Mouse (Mus musculus): ENCODE results near the gene Med22. TPM values are rescaled to one million over a fixed set of nuclear protein-coding genes. Genes with fewer than 3 reads are reported as not detected.
A peak's percentile ranks its signal among the peaks of the same experiment; 100 is the strongest.
"Not testable (repeated sequence)": the region's sequence is repeated elsewhere in the genome, so short reads cannot be mapped to it uniquely, and the experiment has no call there.

Med22 gene
- polyA plus RNA-seq, 1 experiment from 2014 or later, result 28.4 TPM

GRCm38 (mm10) chr2:26901834-26902400 is 8.6 kb downstream of the Med22 start:
- ATAC-seq (replicated peaks; ENCODE audit: low FRiP score, low TSS enrichment, low read depth), result no peak
- no peaks in the 10 kb centered on the region for H3K27me3 ChIP-seq (replicated peaks; ENCODE audit: control insufficient read depth, insufficient read depth, low read length)

GRCm38 (mm10) chr2:26900731-26901130 is 9.7 kb downstream of the Med22 start:
- H3K4me1 ChIP-seq (replicated peaks; ENCODE audit: control insufficient read depth, insufficient read depth, low read length), result peaks cover 21% of the 10 kb centered on the region
- DNase-seq (ENCODE audit: low spot score), result no peak
- WGBS, result 70% methylated on average over 1 of the region's 1 CpGs
- no peak overlapping the region for H3K9ac ChIP-seq (ENCODE audit: low read length)
- H3K36me3 ChIP-seq (ENCODE audit: control insufficient read depth, insufficient read depth, low read length), result peaks cover 58% of the 10 kb centered on the region
- no peak for ATAC-seq (replicated peaks; ENCODE audit: low FRiP score, low TSS enrichment, low read depth)
- no peaks in the 10 kb centered on the region for H3K9me3 ChIP-seq (ENCODE audit: control insufficient read depth, low read length)
- H3K4me2 ChIP-seq (ENCODE audit: low read length), result no peak overlapping the region
- H3K27me3 ChIP-seq (replicated peaks; ENCODE audit: control insufficient read depth, insufficient read depth, low read length), result no peaks in the 10 kb centered on the region
- no peak overlapping the region for H3K4me3 ChIP-seq (ENCODE audit: low read depth, low read length)
- no peak overlapping the region for H3K27ac ChIP-seq (ENCODE audit: low read depth)

More at GRCm38 (mm10) chr2:26901834-26902400, 8.6 kb downstream of the Med22 start:
- peaks cover 58% of the 10 kb centered on the region for H3K36me3 ChIP-seq (ENCODE audit: control insufficient read depth, insufficient read depth, low read length)
- H3K27ac ChIP-seq (ENCODE audit: low read depth), result peak overlapping the region; percentile 85; the same call in 1 of the 2 replicates
- DNase-seq (ENCODE audit: low spot score), result no peak
- no peaks in the 10 kb centered on the region for H3K9me3 ChIP-seq (ENCODE audit: control insufficient read depth, low read length)
- 11% methylated on average over 7 of the region's 7 CpGs for WGBS
- peak overlapping the region; percentile 82 for H3K4me2 ChIP-seq (ENCODE audit: low read length)
- peak overlapping the region; percentile 75 for H3K9ac ChIP-seq (ENCODE audit: low read length)
- peak overlapping the region; percentile 93 for H3K4me3 ChIP-seq (ENCODE audit: low read depth, low read length)
- peaks cover 21% of the 10 kb centered on the region for H3K4me1 ChIP-seq (replicated peaks; ENCODE audit: control insufficient read depth, insufficient read depth, low read length)

GRCm38 (mm10) chr2:26895898-26896297 is 14.6 kb downstream of the Med22 start:
- no peak overlapping the region for H3K27ac ChIP-seq (ENCODE audit: low read depth)
- H3K27me3 ChIP-seq (replicated peaks; ENCODE audit: control insufficient read depth, insufficient read depth, low read length), result no peaks in the 10 kb centered on the region
- H3K9me3 ChIP-seq (ENCODE audit: control insufficient read depth, low read length), result no peaks in the 10 kb centered on the region
- peaks cover 89% of the 10 kb centered on the region for H3K36me3 ChIP-seq (ENCODE audit: control insufficient read depth, insufficient read depth, low read length)
- DNase-seq (ENCODE audit: low spot score) (no peak), ATAC-seq (replicated peaks; ENCODE audit: low FRiP score, low TSS enrichment, low read depth) (no peak)
- 87% methylated on average over 4 of the region's 4 CpGs for whole genome bisulfite sequencing
- no peak overlapping the region for H3K4me2 ChIP-seq (ENCODE audit: low read length)
- no peak overlapping the region for H3K4me3 ChIP-seq (ENCODE audit: low read depth, low read length)
- H3K9ac ChIP-seq (ENCODE audit: low read length), result no peak overlapping the region
- H3K4me1 ChIP-seq (replicated peaks; ENCODE audit: control insufficient read depth, insufficient read depth, low read length), result 0 out of 2 replicates have a peak, but pooled peaks cover under 1% of the 10 kb centered on the region

DNA sequence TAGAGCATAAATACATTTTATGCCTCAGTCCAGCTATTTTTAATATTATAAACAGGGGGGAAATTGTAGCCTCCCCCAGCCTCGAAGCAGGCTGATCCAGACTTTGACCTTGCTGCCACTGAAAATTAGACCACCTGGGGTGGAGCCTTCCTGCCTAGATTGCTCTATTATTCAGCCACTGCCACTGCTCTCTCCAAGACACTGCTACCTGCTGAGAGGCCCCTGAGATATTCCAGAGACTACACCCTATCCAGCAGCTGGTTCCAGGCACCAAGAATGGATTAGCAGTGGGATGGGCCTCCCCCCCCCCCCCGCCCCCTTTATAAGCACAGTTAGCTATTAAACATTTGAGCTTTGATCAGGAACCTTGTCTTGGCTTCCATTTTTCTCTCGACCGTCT is 24.3 kb downstream of the Med22 start:
- H3K27ac ChIP-seq (ENCODE audit: low read depth); H3K4me1 ChIP-seq (replicated peaks; ENCODE audit: control insufficient read depth, insufficient read depth, low read length); H3K9me3 ChIP-seq (ENCODE audit: control insufficient read depth, low read length); H3K4me2 ChIP-seq (ENCODE audit: low read length); DNase-seq (ENCODE audit: low spot score); ATAC-seq (replicated peaks; ENCODE audit: low FRiP score, low TSS enrichment, low read depth); H3K9ac ChIP-seq (ENCODE audit: low read length); H3K27me3 ChIP-seq (replicated peaks; ENCODE audit: control insufficient read depth, insufficient read depth, low read length); H3K4me3 ChIP-seq (ENCODE audit: low read depth, low read length): not testable (repeated sequence)
- 70% methylated on average over 4 of the region's 4 CpGs for WGBS
- H3K36me3 ChIP-seq (ENCODE audit: control insufficient read depth, insufficient read depth, low read length), result peaks cover 24% of the 10 kb centered on the region

DNA sequence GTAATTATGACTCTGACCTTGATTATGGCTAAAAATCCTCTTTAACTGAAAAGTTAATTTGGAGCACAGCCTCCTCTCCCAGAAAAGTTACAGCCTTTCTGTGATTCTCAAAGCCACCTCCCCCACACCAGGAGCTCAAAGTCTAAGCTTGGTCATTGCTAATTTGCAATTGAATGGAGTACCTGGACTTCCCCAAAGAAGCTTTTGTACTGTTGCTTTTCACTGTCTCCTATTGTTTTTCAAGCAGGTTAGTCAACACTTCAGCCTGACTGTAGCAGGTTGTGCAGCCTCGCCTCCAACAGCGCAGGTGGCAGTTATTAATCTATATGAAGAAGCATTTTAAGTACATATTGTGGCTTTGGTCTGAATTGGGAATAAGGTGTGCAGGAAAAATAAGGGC is 24.9 kb downstream of the Med22 start:
- not testable (repeated sequence) for ATAC-seq (replicated peaks; ENCODE audit: low FRiP score, low TSS enrichment, low read depth); H3K9me3 ChIP-seq (ENCODE audit: control insufficient read depth, low read length); H3K4me1 ChIP-seq (replicated peaks; ENCODE audit: control insufficient read depth, insufficient read depth, low read length)

DNA sequence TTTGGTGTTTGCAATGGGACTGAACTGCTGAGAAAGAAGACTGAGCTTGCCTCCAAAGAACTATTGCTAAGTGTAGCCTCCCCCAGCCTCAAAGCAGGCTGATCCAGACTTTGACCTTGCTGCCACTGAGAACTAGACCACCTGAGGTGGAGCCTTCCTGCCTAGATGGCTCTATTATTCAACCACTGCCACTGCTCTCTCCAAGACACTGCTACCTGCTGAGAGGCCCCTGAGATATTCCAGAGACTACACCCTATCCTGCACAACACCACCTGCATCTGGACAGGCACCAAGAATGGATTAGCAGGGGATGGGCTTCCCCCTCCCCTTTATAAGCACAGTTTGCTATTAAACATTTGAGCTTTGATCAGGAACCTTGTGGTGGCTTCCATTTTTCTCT is 31.9 kb downstream of the Med22 start:
- H3K4me1 ChIP-seq (replicated peaks; ENCODE audit: control insufficient read depth, insufficient read depth, low read length), result no peaks in the 10 kb centered on the region
- ATAC-seq (replicated peaks; ENCODE audit: low FRiP score, low TSS enrichment, low read depth), result no peak
- no peaks in the 10 kb centered on the region for H3K27me3 ChIP-seq (replicated peaks; ENCODE audit: control insufficient read depth, insufficient read depth, low read length)
- H3K27ac ChIP-seq (ENCODE audit: low read depth), result no peak overlapping the region
- DNase-seq (ENCODE audit: low spot score), result no peak
- H3K9me3 ChIP-seq (ENCODE audit: control insufficient read depth, low read length), result no peaks in the 10 kb centered on the region
- H3K9ac ChIP-seq (ENCODE audit: low read length), result no peak overlapping the region
- no peak overlapping the region for H3K4me3 ChIP-seq (ENCODE audit: low read depth, low read length)
- H3K4me2 ChIP-seq (ENCODE audit: low read length), result no peak overlapping the region
- no peaks in the 10 kb centered on the region for H3K36me3 ChIP-seq (ENCODE audit: control insufficient read depth, insufficient read depth, low read length)

More for the DNA sequence above, 24.9 kb downstream of the Med22 start:
- DNase-seq (ENCODE audit: low spot score); H3K4me3 ChIP-seq (ENCODE audit: low read depth, low read length); H3K27ac ChIP-seq (ENCODE audit: low read depth); H3K9ac ChIP-seq (ENCODE audit: low read length); H3K4me2 ChIP-seq (ENCODE audit: low read length); H3K27me3 ChIP-seq (replicated peaks; ENCODE audit: control insufficient read depth, insufficient read depth, low read length): not testable (repeated sequence)
- peaks cover 17% of the 10 kb centered on the region for H3K36me3 ChIP-seq (ENCODE audit: control insufficient read depth, insufficient read depth, low read length)
- WGBS, result 89% methylated on average over 2 of the region's 2 CpGs

- Histone ChIP-seq H3K4me1 (replicated peaks; ENCODE audit: control insufficient read depth, insufficient read depth, low read length) (no peaks in the 10 kb centered on the region), H3K4me2 (ENCODE audit: low read length) (no peak overlapping the region), H3K27me3 (replicated peaks; ENCODE audit: control insufficient read depth, insufficient read depth, low read length) (no peaks in the 10 kb centered on the region), H3K9ac (ENCODE audit: low read length) (no peak overlapping the region), H3K36me3 (ENCODE audit: control insufficient read depth, insufficient read depth, low read length) (no peaks in the 10 kb centered on the region), H3K27ac (ENCODE audit: low read depth) (no peak overlapping the region), H3K9me3 (ENCODE audit: control insufficient read depth, low read length) (no peaks in the 10 kb centered on the region), H3K4me3 (ENCODE audit: low read depth, low read length) (no peak overlapping the region)
- WGBS, result 52% methylated on average over 6 of the region's 6 CpGs
- no peak for ATAC-seq (replicated peaks; ENCODE audit: low FRiP score, low TSS enrichment, low read depth)
- DNase-seq (ENCODE audit: low spot score), result no peak
These were observed 39.8 kb downstream of the Med22 start for GRCm38 (mm10) chr2:26870666-26871065.

DNA sequence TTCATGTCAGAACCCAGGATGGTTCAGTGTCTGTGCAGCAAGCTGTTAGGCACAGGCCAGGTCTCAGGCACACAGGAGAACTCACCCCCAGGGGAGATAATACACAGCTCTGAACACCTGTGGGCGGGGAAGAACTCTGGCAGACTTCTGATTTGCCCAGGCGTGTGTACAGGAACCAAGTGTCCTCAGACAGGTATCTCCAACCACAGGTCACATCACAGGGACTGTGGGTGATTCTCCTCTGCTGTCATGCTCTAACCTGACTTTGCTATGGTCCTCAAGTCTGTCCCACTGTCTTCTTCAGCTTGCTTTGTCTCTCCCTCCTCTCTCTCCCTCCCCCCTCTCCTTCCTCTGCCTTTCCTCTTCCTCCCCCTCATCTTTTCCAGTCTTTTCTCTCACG is 45.6 kb downstream of the Med22 start, which contains the start of gene Abo:
TSS of gene Abo (minus strand) at position 101 of the 400 bp plus-strand sequence.
- ATAC-seq (replicated peaks; ENCODE audit: low FRiP score, low TSS enrichment, low read depth) (no peak), DNase-seq (ENCODE audit: low spot score) (no peak)
- no peak within 1 kb of the TSS for H3K4me2 ChIP-seq (ENCODE audit: low read length)
- no peak within 1 kb of the TSS for H3K9ac ChIP-seq (ENCODE audit: low read length)
- 54% methylated on average over 3 of the region's 3 CpGs for WGBS
- no peaks in the 10 kb centered on the region for H3K27me3 ChIP-seq (replicated peaks; ENCODE audit: control insufficient read depth, insufficient read depth, low read length)
- H3K4me1 ChIP-seq (replicated peaks; ENCODE audit: control insufficient read depth, insufficient read depth, low read length), result no peaks in the 10 kb centered on the region
- H3K4me3 ChIP-seq (ENCODE audit: low read depth, low read length), result no peak within 1 kb of the TSS
- H3K9me3 ChIP-seq (ENCODE audit: control insufficient read depth, low read length), result no peaks in the 10 kb centered on the region
- no peaks in the 10 kb centered on the region for H3K36me3 ChIP-seq (ENCODE audit: control insufficient read depth, insufficient read depth, low read length)
- no peak within 1 kb of the TSS for H3K27ac ChIP-seq (ENCODE audit: low read depth)

DNA sequence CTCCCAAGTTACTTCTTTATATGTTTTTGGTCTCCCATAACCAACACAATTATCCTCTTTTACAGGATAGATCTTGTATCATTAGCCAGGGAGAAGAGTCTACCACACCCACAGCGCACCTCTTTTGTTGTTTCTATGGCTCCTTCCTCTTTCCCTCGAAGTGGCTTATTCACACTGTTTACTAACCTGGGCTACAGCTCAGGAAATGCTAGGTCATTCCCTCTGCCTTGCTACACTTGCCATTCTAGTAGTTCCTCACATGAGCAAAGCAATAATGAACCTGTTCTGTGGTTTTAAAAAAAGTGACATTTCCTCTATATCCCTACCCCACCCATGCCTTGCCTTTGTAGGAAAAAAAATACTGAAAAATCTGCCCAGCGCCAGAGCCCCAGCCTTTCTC is 47.6 kb downstream of the Med22 start:
- Histone ChIP-seq H3K4me2 (ENCODE audit: low read length) (no peak overlapping the region), H3K4me3 (ENCODE audit: low read depth, low read length) (no peak overlapping the region), H3K27me3 (replicated peaks; ENCODE audit: control insufficient read depth, insufficient read depth, low read length) (no peaks in the 10 kb centered on the region), H3K27ac (ENCODE audit: low read depth) (no peak overlapping the region), H3K4me1 (replicated peaks; ENCODE audit: control insufficient read depth, insufficient read depth, low read length) (no peaks in the 10 kb centered on the region), H3K36me3 (ENCODE audit: control insufficient read depth, insufficient read depth, low read length) (no peaks in the 10 kb centered on the region), H3K9ac (ENCODE audit: low read length) (no peak overlapping the region), H3K9me3 (ENCODE audit: control insufficient read depth, low read length) (no peaks in the 10 kb centered on the region)
- DNase-seq (ENCODE audit: low spot score) (no peak), ATAC-seq (replicated peaks; ENCODE audit: low FRiP score, low TSS enrichment, low read depth) (no peak)
- WGBS, result 77% methylated on average over 3 of the region's 3 CpGs
